Mouse (Mus musculus) lung, embryonic 14.5 days (tissue): ENCODE measurements at regions not wholly inside any gene's neighbourhood (a gene's known extent, or its start where the extent isn't known, plus 50 kb on each side); places are given as distances from the start of the nearest gene placed in this dataset.

Experiments used
- ATAC-seq: fragments of 200-750 bp; cut with Nextera tagmentation; 2 replicates; pipeline ENCODE4 v1.8.0; 2017; ENCODE audit warnings: mild to moderate bottlenecking, moderate TSS enrichment, moderate library complexity; ENCODE audit not compliant: insufficient read depth
- DNase-seq: peaks from one replicate; pipeline ENCODE4 v3.0.0-alpha.2; 2015
- H3K27ac ChIP-seq: fragments of 300-500 bp; sonication (generic); 2 replicates; pipeline ENCODE4 v1.5.1; 2014; ENCODE audit warnings: low read depth, mild to moderate bottlenecking, moderate library complexity
- H3K27me3 ChIP-seq: fragments of 300-500 bp; sonication (generic); 2 replicates; pipeline ENCODE4 v1.6.1; 2014; ENCODE audit warnings: low read length, control low read depth; ENCODE audit not compliant: insufficient read depth
- H3K36me3 ChIP-seq: fragments of 300-500 bp; sonication (generic); 2 replicates; pipeline ENCODE4 v1.6.1; 2014; ENCODE audit warnings: control low read depth; ENCODE audit not compliant: insufficient read depth
- H3K4me1 ChIP-seq: fragments of 300-500 bp; sonication (generic); 2 replicates; pipeline ENCODE4 v1.6.1; 2014; ENCODE audit warnings: antibody characterized with exemption, control low read depth; ENCODE audit not compliant: insufficient read depth
- H3K4me2 ChIP-seq: fragments of 300-500 bp; sonication (generic); 2 replicates; pipeline ENCODE4 v1.6.1; 2014; ENCODE audit warnings: mild to moderate bottlenecking
- H3K4me3 ChIP-seq: fragments of 300-500 bp; sonication (generic); 2 replicates; pipeline ENCODE4 v1.5.1; 2014; ENCODE audit warnings: low read depth, low read length
- H3K9ac ChIP-seq: fragments of 300-500 bp; sonication (generic); 2 replicates; pipeline ENCODE4 v1.6.1; 2014
- H3K9me3 ChIP-seq: fragments of 300-500 bp; sonication (generic); 2 replicates; pipeline ENCODE4 v1.6.1; 2016; ENCODE audit warnings: low read depth, low read length, control low read depth
- CTCF ChIP-seq: IDR thresholded peaks from 2 replicates; pipeline ENCODE4 v1.5.1; 2016; ENCODE audit warnings: antibody characterized with exemption, low read depth
- WGBS: fragments of 180-500 bp; shearing (Covaris S2); extraction: QIAGEN DNeasy Blood & Tissue Kit; methylation state at CpG from one replicate; pipeline ENCODE4 v1.1.7; 2014; 5-methylcytosine and 5-hydroxymethylcytosine counted together

DNA sequence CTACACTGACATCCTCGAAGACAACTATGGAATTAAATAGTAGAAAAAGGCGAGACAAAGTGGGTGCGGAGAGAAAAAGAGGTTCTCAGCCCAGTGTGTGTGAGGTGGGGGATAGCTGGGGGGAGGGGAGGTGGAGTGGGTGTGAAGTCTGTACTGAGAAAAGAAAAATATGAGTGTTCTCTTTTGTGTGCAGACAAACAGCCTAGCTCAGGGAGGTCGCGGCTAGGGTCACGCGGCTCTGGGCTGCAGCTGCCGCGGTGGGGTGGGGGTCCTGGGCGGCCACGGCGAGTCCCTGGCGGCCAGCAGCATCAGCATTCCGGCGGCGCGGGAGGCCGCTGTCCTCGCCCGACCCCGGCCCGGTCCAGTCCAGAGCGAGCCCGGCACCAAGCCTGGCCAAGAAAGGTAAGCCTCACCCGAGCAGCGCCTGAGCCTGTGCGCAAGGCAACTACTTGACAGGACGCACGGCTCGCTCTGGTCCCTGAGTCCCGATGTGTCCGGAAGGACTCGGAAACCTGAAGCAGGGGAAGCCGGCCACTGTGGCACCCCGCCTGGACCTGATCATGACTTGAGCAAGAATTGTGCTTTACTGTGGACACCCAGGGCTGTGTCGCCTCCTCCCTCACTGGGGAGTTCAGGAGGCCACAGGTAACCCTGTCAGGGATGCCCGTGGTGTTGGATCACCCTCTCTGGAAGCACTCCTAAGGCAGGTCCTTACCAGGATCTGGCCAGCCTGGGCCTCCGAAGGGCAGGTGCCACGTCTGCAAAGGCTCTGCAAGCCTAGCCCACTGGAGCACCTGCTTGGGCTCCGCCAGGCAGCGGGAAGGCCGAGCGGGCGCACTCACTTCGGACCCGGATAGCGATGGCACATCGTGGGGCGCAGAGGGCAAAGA is 91.4 kb upstream of the Dio3 start:
- ATAC-seq (peak; percentile 41; the same call in 1 of the 2 replicates), DNase-seq (no peak)
- Histone ChIP-seq H3K4me1 (peaks cover 5% of the 10 kb centered on the region; the same call in 1 of the 2 replicates), H3K27ac (no peak overlapping the region), H3K4me2 (peak overlapping the region; percentile 46), H3K27me3 (peaks cover 56% of the 10 kb centered on the region), H3K36me3 (no peaks in the 10 kb centered on the region), H3K9ac (no peak overlapping the region), H3K4me3 (peak overlapping the region; percentile 18), H3K9me3 (no peaks in the 10 kb centered on the region)
- WGBS: 3% methylated on average over 49 of the region's 49 CpGs
- no peak for TF ChIP-seq CTCF

DNA sequence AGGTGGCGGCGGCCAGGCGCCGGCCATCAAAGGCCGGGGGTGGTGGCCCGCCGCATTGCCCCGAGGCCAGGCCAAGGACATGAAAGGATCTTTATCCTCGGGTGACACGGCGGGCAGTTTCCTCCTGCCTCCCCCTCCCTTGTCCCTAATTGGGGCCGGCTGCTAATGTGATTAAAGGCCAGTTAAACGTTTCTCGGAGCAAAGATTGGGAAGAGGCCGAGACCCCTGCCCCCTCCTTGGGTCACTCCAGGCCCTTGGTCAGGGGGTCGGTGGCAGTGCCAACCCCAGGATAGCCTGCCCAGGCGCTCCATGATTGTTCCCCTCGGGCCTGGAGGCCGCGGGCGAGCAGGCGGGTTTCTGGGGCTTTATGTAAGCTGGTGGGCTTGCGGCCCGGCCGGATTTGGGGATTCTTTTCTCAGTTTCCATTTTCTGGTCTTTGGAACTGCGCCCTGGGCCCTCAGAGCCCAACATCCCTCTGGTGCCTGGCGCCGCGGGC is 90.7 kb upstream of the Dio3 start:
- ATAC-seq (no peak), DNase-seq (no peak)
- Histone ChIP-seq H3K27ac (no peak overlapping the region), H3K4me1 (peaks cover 5% of the 10 kb centered on the region; the same call in 1 of the 2 replicates), H3K27me3 (peaks cover 56% of the 10 kb centered on the region), H3K4me3 (peak overlapping the region; percentile 18), H3K9ac (no peak overlapping the region), H3K4me2 (peak overlapping the region; percentile 46), H3K36me3 (no peaks in the 10 kb centered on the region), H3K9me3 (no peaks in the 10 kb centered on the region)
- no peak for TF ChIP-seq CTCF
- 4% methylated on average over 29 of the region's 29 CpGs for WGBS

- ATAC-seq (peak; percentile 21; the same call in 1 of the 2 replicates), DNase-seq (no peak)
- H3K4me1 ChIP-seq: peaks cover 5% of the 10 kb centered on the region; the same call in 1 of the 2 replicates
- no peak overlapping the region for H3K9ac ChIP-seq
- H3K36me3 ChIP-seq: no peaks in the 10 kb centered on the region
- H3K27me3 ChIP-seq: peaks cover 56% of the 10 kb centered on the region
- TF ChIP-seq CTCF: no peak
- H3K27ac ChIP-seq: no peak overlapping the region
- no peaks in the 10 kb centered on the region for H3K9me3 ChIP-seq
- H3K4me2 ChIP-seq: peak overlapping the region; percentile 31
- 3% methylated on average over 39 of the region's 39 CpGs for WGBS
- peak overlapping the region; percentile 9; the same call in 1 of the 2 replicates for H3K4me3 ChIP-seq
Measured at GRCm38 (mm10) chr12:110188641-110189328, 90.1 kb upstream of the Dio3 start.

- no peak overlapping the region for H3K27ac ChIP-seq
- peak overlapping the region; percentile 31 for H3K4me2 ChIP-seq
- WGBS: 1% methylated on average over 19 of the region's 19 CpGs
- H3K9ac ChIP-seq: no peak overlapping the region
- H3K9me3 ChIP-seq: no peaks in the 10 kb centered on the region
- H3K4me3 ChIP-seq: peak overlapping the region; percentile 9; the same call in 1 of the 2 replicates
- no peak for TF ChIP-seq CTCF
- no peak for DNase-seq
- H3K36me3 ChIP-seq: no peaks in the 10 kb centered on the region
- peaks cover 56% of the 10 kb centered on the region for H3K27me3 ChIP-seq
- ATAC-seq: no peak
- H3K4me1 ChIP-seq: peaks cover 5% of the 10 kb centered on the region; the same call in 1 of the 2 replicates
Measured at GRCm38 (mm10) chr12:110189329-110189642, 89.6 kb upstream of the Dio3 start.

DNA sequence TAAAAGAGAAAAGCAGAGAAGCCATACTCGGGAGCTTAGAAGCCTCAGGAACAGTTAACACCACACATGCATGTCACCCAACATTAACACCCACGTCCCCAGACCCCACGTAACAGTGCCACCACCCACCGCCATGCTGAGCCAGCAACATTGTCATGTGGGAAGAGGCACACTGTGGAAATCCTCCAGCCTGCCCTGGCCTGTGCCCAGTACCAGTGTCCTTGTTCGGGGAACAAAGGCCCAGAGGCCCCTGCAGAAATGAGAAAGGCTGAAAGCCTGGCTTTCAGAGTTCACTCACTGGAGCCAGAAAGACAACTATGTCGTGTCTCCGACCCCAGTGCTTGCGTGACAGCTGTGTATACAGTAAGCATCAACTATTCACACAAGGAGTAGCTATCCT is 86.7 kb upstream of the Dio3 start:
- H3K27ac ChIP-seq: no peak overlapping the region
- H3K36me3 ChIP-seq: no peaks in the 10 kb centered on the region
- WGBS: 71% methylated on average over 8 of the region's 8 CpGs
- no peak overlapping the region for H3K4me2 ChIP-seq
- H3K4me3 ChIP-seq: no peak overlapping the region
- no peak for DNase-seq
- H3K4me1 ChIP-seq: peaks cover 5% of the 10 kb centered on the region; the same call in 1 of the 2 replicates
- H3K9me3 ChIP-seq: no peaks in the 10 kb centered on the region
- no peak for TF ChIP-seq CTCF
- H3K9ac ChIP-seq: no peak overlapping the region
- peaks cover 41% of the 10 kb centered on the region for H3K27me3 ChIP-seq
- ATAC-seq: no peak

- Histone ChIP-seq H3K9ac (no peak overlapping the region), H3K9me3 (no peaks in the 10 kb centered on the region), H3K4me1 (no peaks in the 10 kb centered on the region), H3K27me3 (no peaks in the 10 kb centered on the region), H3K36me3 (no peaks in the 10 kb centered on the region), H3K4me2 (no peak overlapping the region), H3K27ac (no peak overlapping the region), H3K4me3 (no peak overlapping the region)
- 55% methylated on average over 3 of the region's 3 CpGs for WGBS
- ATAC-seq (peak; percentile 66; the same call in 1 of the 2 replicates), DNase-seq (peak; percentile 35)
- TF ChIP-seq CTCF: no peak
Measured at GRCm38 (mm10) chr12:110197366-110197765, 81.5 kb upstream of the Dio3 start.

DNA sequence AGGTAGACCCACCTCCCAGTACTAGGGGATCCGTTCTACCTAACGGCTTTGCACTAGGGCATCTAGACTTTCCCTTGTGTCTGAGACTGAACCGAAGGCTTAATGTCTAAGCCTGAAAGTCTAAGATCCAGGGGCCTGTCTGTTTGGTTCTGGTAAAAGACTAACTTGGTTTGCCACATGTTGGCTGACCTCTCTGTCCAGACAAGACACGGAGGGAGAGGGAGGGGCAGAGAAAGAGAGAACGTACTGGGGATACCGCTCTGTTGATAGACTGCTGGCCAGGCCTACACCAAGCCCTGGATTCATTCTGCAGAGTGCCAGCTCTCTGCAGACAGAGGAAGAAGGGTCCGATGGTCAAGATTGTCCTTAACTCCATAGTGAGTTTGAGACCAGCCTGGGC is 78.4 kb upstream of the Dio3 start:
- H3K27me3 ChIP-seq: no peaks in the 10 kb centered on the region
- no peaks in the 10 kb centered on the region for H3K4me1 ChIP-seq
- ATAC-seq (no peak), DNase-seq (no peak)
- H3K4me2 ChIP-seq: no peak overlapping the region
- no peak for TF ChIP-seq CTCF
- H3K9ac ChIP-seq: no peak overlapping the region
- H3K9me3 ChIP-seq: no peaks in the 10 kb centered on the region
- 86% methylated on average over 7 of the region's 7 CpGs for WGBS
- no peaks in the 10 kb centered on the region for H3K36me3 ChIP-seq
- no peak overlapping the region for H3K4me3 ChIP-seq
- no peak overlapping the region for H3K27ac ChIP-seq
